Mouse (Mus musculus): ENCODE data around the gene Tox4.

DNA sequence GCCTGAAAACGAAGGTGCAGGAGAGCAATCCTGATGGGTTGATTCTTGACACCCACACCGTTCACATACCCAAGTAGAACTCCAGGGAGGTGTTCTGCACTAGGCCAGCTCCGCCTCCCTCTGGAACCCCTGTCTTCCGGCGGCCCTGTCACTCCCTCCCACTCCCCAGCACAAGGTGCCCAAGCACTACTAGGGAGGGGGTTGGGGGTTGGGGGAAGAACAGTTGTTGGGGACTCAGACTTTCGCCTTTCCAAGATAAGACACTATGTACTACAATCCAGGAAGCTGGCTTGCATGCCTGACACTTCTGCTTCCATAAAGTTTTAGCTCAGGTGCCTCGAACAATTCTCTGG lies 34.3 kb upstream of the Tox4 start:
- TF ChIP-seq POLR2A (IDR thresholded peaks at IDR 0.05; ENCODE audit: borderline replicate concordance, extremely low read depth, low read depth, low read length): no peak
- TF ChIP-seq CTCF (IDR thresholded peaks at IDR 0.05; ENCODE audit: insufficient read depth, low read length): no peak
